Mouse (Mus musculus): ENCODE results near the gene Rasgrp2.
A peak's percentile ranks its signal among the peaks of the same experiment; 100 is the strongest.

The Rasgrp2 gene

GRCm38 (mm10) chr19:6381238-6381637 lies 17.9 kb upstream of the Rasgrp2 start:
- ATAC-seq (ENCODE audit: insufficient number of reproducible peaks, low FRiP score, low TSS enrichment) = no peak

GRCm38 (mm10) chr19:6382323-6382924 lies 16.7 kb upstream of the Rasgrp2 start:
- 0 out of 2 replicates have a peak, but pooled peaks have one; percentile 16 for ATAC-seq (ENCODE audit: insufficient number of reproducible peaks, low FRiP score, low TSS enrichment)

- ATAC-seq (ENCODE audit: insufficient number of reproducible peaks, low FRiP score, low TSS enrichment) = no peak
Measured at GRCm38 (mm10) chr19:6383470-6383869, 15.7 kb upstream of the Rasgrp2 start.

- ATAC-seq (ENCODE audit: insufficient number of reproducible peaks, low FRiP score, low TSS enrichment) = no peak
Measured at GRCm38 (mm10) chr19:6384128-6384527, 15.0 kb upstream of the Rasgrp2 start, which contains the start of gene Pygm. TSS of gene Pygm (plus strand) at chr19:6384399.

GRCm38 (mm10) chr19:6384954-6385353 lies 14.2 kb upstream of the Rasgrp2 start:
- ATAC-seq (ENCODE audit: insufficient number of reproducible peaks, low FRiP score, low TSS enrichment) = no peak

GRCm38 (mm10) chr19:6385419-6385818 lies 13.7 kb upstream of the Rasgrp2 start:
- ATAC-seq (ENCODE audit: insufficient number of reproducible peaks, low FRiP score, low TSS enrichment) = no peak

- no peak for ATAC-seq (ENCODE audit: insufficient number of reproducible peaks, low FRiP score, low TSS enrichment)
Measured at GRCm38 (mm10) chr19:6385821-6386220, 13.3 kb upstream of the Rasgrp2 start.

- no peak for ATAC-seq (ENCODE audit: insufficient number of reproducible peaks, low FRiP score, low TSS enrichment)
Measured at GRCm38 (mm10) chr19:6386234-6386633, 12.9 kb upstream of the Rasgrp2 start.

GRCm38 (mm10) chr19:6388006-6388405 lies 11.1 kb upstream of the Rasgrp2 start:
- ATAC-seq (ENCODE audit: insufficient number of reproducible peaks, low FRiP score, low TSS enrichment) = no peak

GRCm38 (mm10) chr19:6389803-6390202 lies 9.3 kb upstream of the Rasgrp2 start:
- ATAC-seq (ENCODE audit: insufficient number of reproducible peaks, low FRiP score, low TSS enrichment) = no peak

GRCm38 (mm10) chr19:6390251-6390650 lies 8.9 kb upstream of the Rasgrp2 start:
- ATAC-seq (ENCODE audit: insufficient number of reproducible peaks, low FRiP score, low TSS enrichment) = no peak

GRCm38 (mm10) chr19:6392743-6393393 lies 6.3 kb upstream of the Rasgrp2 start:
- no peak for ATAC-seq (ENCODE audit: insufficient number of reproducible peaks, low FRiP score, low TSS enrichment)

- no peak for ATAC-seq (ENCODE audit: insufficient number of reproducible peaks, low FRiP score, low TSS enrichment)
Measured at GRCm38 (mm10) chr19:6393637-6394036, 5.5 kb upstream of the Rasgrp2 start.

- ATAC-seq (ENCODE audit: insufficient number of reproducible peaks, low FRiP score, low TSS enrichment) = no peak
Measured at GRCm38 (mm10) chr19:6396237-6396636, 2.9 kb upstream of the Rasgrp2 start.

GRCm38 (mm10) chr19:6397582-6398249 lies 1.4 kb upstream of the Rasgrp2 start:
- no peak for ATAC-seq (ENCODE audit: insufficient number of reproducible peaks, low FRiP score, low TSS enrichment)

GRCm38 (mm10) chr19:6398447-6399284 lies 474 bp upstream of the Rasgrp2 start:
- no peak for ATAC-seq (ENCODE audit: insufficient number of reproducible peaks, low FRiP score, low TSS enrichment)

GRCm38 (mm10) chr19:6400096-6401086 lies 1.3 kb downstream of the Rasgrp2 start:
- no peak for ATAC-seq (ENCODE audit: insufficient number of reproducible peaks, low FRiP score, low TSS enrichment)

- ATAC-seq (ENCODE audit: insufficient number of reproducible peaks, low FRiP score, low TSS enrichment) = no peak
Measured at GRCm38 (mm10) chr19:6401131-6401815, 2.1 kb downstream of the Rasgrp2 start.

GRCm38 (mm10) chr19:6401951-6402350 lies 2.8 kb downstream of the Rasgrp2 start:
- ATAC-seq (ENCODE audit: insufficient number of reproducible peaks, low FRiP score, low TSS enrichment) = no peak
